Mouse (Mus musculus) megakaryocyte, embryonic 14.5 days (primary cell): ENCODE measurements at regions not wholly inside any gene's neighbourhood (a gene's known extent, or its start where the extent isn't known, plus 50 kb on each side); places are given as distances from the start of the nearest gene placed in this dataset.

Experiments used
- FLI1 ChIP-seq: IDR thresholded peaks from 2 replicates; pipeline ENCODE4 v1.6.1; 2012; ENCODE audit warnings: low read length, inconsistent platforms, mixed read lengths
- GATA1 ChIP-seq: IDR thresholded peaks from 3 replicates; pipeline ENCODE4 v1.6.1; 2012; ENCODE audit warnings: mixed read lengths, low read length, inconsistent platforms, borderline replicate concordance

DNA sequence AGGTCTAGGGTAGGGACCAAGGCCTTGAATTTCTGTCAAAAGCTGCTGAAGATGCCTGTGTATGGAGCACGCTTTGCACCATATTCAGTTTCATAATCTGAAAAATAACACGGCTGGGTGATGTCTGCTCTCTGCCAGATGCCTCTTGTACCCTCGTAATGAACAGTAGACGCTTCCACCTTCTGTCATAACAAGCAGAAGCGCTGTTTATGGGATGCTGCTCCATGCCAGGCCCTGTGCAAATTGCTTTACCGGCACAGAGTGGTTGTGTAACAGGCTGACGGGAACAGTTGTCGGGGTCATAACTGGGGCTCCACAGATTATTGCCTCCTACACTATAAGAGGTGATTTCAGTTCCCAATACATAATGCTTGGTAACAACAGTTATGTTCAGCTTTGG, 211.5 kb upstream of the Tnp1 start:
- TF ChIP-seq GATA1 = no peak
- TF ChIP-seq FLI1 = no peak
